Mouse (Mus musculus) spleen, embryonic (tissue): ENCODE results near the gene Barhl2.

Experiments used
- CTCF ChIA-PET: fragments of 350-600 bp; sonication (Branson Sonifier 250); formaldehyde crosslinking; loops from one replicate; lab custom pipeline; 2022; lab: Charles Lee

The Barhl2 gene

DNA sequence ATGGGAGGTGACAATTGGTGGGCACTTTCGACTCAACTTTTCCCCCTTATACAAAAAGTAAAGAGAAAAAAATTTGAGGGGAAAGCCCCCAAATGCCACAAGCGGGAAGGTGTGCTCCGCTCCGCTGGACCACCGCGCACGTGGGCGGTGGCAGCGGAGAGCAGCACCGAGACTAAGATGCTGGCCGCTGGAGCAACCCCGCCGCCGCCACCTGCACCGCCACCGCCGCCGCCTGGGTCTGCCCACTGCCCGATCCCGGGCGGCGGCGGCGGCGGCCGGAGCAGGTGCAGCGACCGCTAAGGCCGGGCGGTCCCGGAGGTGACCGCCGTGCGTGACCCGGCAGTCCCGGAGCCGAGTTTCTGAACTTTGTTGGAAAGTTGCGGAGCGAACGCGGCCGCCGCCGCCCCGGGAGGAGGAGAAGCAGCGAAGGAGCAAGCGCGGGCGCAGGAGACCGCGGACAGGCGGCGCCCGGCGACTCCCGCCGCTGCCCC is at the start of gene Barhl2:
Gene Barhl2 (minus strand): TSS at position 181 of the 491 bp plus-strand sequence.
- CTCF ChIA-PET, result no interaction called here

DNA sequence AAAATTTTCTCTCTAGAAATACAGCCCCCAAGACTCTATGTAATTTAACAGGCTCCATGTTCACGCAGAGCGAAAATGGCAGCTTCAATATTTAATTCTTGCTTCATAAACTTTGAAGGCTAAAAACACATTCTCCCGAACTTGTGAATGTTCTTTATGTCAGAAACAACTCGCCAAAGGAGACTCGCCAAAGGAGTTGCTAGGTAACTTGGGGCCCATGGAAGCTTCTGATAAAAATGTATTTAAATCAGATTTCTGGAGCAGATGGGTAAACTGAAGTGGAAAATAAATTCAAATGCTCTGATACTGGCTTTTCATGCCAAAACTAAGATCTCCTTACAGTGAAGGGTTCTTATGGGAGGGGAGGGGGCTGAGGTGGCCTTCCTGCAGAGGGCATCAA is 48.1 kb upstream of the Barhl2 start:
- CTCF ChIA-PET, result no interaction called here

DNA sequence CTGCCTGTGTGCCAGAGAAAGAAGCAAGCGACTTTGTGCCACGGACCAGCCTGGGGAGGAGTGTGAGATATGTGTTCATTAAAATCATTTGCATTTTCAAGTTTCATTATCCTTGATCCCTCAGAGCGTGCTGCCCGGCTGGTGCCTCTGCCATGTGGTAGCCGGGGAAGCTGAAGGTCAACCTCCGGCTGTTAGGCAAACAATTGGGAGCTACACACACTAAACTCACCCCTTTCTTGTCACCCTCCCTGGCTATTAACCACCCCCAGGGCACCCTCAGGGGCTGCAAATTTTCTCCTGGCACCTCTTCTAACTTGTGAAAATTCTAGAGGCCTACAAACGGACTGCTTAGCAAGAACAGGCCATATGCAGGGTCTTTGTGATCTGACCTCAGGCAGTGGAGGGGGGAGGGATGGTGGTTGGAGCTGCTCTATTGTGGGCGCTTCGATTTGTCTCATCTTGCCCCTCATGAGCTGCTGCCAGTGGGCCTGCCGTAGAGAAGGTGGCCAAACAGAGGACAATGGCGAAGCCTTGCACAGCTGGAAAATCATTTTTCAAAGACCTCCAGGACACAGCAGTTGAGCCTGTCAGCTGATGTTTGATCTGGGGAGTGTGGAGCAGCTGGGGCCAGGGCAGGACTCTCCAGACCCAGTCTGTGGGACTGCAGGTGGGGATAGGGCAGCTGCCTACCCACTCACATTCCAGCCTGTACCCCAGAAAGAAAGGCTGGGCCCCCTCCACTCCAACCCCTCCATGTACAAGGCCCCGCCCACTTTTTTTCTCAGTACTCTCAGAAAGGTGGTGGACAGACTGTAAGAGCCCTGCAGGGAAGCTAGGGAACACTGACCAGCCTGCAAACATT is 44.9 kb upstream of the Barhl2 start:
- CTCF ChIA-PET, result no interaction called here

DNA sequence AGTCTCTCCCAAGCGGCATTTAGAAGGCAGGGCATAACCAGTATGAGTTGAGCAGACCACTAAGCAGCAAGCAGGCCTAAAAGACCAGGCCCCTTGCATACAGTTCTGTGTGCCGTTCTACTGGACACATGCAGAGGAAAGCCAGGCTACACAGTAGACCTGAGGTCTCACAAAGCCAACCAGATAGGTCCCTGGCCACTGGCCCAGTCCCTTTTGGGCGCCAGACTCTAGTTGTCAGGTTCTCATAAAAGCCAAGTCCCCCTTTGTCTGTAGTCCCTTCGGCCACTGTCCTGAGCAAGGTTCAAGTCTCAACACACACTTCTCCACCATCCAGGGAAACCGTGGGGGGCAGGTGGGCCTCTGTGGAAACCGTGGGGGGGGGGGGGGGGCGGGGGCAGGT is 44.3 kb upstream of the Barhl2 start:
- CTCF ChIA-PET, result no interaction called here

DNA sequence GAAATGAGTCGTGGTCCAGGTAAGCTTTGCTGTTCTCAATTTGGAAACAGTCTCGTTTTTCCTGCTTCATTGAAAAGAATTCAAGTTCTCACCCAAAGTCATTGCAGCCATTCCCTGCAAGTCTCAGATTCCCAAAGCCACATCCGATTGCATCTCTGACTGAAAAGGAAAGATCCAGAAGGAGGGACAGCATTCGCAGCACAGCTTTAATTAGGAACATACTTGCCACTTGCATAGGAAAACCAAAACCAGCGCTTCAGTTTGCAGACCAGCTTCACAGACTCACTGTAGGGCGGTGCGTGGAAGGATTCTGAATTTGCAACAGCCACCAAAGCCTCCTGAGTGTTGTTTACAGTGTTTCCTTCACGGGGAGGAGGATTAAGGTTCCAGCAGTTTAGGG is 33.8 kb upstream of the Barhl2 start:
- CTCF ChIA-PET, result no interaction called here

DNA sequence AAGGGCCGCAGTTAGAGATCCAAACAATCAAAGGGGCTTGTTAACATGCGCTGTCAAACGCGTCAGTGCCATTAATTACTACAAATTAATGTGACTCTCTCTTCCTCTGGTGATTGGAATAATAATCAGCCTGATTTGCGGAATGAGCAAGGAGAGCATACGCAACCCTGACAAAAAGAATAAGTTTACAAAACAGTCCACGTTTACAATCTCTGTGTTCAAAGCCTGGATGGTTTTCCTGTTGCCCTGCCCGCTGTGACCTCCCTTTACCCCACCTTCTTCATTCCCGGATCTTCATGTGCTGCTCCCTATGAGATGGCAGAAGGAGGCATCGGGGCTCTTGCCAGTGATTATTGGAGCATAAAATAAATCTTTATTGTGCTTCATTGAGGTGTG is 14.1 kb upstream of the Barhl2 start:
- CTCF ChIA-PET, result no interaction called here

DNA sequence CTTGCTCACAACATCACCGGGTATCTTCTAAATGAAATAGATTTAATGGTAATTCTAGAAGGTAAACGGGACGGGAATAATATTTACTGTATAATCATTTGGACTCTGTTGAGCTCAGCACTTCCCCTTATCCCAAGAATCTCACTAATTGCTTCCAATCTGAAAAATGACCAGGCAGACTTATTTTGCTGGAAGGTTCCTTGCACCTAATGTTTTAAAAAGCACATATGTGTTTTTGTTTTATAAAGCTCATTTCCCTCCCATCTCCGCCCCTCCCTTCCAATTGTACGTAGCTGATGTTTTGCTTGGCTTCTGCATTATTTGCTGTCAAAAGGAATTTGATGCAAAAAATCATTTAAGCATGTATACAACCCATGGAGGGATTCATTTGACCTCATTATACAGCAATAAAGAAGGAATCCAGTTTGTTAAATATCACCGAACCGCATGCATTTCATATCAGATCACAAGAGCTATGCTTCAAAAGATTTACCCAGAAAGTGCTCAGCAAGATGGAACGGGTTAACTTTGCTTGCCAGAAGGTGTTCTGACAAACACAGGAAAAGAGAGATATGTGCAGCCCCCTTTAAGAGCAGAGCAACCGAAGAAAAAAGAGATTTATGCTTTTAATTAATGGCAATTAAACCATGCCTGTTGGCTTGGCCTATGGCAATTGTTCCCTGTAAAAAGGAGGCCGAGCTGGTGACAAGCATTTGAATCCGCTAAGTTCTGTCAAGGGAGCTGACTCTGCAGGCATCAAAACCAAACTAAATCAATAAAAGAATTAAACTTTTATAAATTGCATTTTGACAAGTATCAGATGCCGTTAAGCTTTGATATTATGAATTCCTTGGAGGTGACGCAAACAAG is 13.5 kb upstream of the Barhl2 start:
- CTCF ChIA-PET, result no interaction called here

DNA sequence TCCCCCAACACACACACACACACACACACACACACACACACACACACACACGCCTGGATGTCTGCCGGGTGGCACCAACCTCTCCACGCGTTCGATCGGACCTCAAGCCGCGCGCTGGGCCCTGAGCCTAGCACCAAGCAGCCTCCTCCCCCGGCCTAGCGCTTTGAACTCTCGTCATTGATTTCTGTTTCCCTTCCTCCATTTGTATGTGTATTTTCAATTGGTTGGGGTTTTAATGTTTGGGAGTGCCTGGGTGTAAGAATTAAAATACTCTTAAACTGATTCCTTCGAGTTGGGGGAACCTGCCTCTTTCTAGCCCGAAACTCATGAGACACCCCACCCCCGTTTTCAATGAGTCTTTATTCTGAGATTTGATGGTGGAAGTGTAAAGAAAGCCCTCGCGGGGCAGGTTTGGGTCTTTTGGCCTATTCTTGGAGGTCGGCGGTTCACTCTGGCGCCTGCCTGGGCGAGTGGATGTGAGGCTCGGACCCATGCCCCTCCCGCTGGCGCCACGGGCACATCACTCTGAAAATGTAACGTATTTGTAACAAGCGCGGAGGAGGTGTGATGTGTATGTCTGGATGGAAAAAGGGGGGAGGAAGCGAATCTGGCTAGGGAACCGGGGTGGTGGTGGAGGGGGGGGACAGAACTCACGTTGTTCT is 7.3 kb upstream of the Barhl2 start:
- CTCF ChIA-PET, result no interaction called here

DNA sequence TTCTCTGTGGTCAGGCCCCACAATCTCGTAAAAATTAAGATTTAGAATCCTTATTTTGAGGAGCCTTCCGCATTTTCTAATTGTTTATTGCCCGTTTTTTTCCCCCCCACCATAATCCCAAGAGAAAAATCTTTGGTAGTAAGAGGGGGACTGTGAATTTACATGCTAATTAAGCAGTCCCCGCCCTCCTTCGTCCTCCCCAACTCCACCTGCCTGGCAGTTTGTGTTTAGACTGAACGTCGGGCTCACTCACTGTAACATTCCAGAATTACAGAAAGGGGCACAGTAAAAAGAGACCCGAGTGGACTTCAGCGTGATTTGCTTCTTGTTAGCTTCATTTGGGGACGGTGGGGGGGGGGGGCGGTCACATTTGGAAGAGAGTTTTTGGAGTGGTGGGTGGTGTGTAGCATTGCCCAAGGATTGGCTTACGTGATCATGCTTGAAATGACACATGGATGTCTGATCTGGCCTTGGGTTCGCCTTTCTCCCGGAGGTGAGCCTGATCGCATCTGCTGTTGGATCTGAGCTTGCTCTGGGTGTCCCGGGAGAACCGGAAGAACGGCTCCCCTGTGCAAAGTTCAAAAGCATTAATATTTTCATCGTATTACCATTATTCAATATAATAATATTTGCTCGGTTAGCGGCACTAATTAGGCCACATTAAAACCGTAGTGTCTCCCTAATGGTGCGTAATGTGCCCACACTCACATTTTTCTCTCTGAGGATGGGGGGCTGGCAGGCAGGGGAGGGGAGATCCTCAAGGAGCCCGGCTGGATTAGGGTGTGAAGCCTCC is 6.6 kb upstream of the Barhl2 start:
- CTCF ChIA-PET, result interaction anchor here (0.6 kb wide), 1 partner anchor 1912 kb away, joined by 3 read pairs; no protein-coding TSS in a partner anchor

DNA sequence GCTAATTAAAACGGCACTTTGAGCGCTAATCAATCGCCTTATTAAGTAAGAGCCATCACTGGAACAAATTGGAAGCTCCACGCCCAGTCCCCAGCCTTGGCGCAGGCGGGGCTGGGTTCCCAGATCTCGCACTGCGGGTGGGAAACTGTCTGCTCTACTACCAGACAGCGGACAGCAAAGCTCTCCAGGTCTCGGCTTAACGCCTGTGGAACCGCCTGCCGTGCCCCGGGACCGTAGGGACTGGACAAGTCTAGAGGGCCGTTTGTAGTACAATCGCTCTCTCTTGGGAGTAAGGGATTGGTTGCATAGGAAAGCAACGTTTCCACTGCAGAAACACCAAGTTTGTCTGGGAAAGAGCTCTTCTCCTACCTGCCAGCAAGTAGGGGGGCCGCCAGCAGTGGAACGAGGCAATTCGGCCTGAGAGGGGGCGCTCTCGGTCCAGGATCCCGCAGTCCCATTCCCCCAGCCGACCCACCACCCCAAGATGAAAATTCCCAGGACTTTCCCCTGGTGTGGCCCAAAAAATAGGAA is 5.8 kb upstream of the Barhl2 start:
- CTCF ChIA-PET, result interaction anchor here (0.6 kb wide), 2 partner anchors 994 to 1913 kb away, joined by 3 to 11 read pairs; no protein-coding TSS in a partner anchor

DNA sequence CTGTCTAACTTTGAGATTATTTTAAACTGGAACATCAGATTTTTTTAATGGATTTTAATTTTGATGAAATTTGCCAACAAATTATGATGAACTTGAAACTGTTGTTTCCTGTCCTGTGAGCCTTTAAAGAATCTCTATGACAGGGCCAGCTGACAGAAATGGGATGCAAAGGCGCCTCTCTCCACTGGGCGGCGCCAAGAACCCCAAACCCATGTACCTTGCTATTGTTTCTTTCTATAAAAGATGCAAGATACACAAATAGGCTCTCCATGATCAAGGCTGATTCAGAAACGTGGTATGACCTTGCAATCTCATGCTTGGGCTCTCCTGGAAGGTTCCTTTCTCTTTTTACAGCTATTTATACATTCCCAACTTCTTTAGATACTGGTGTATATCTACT is 3.9 kb upstream of the Barhl2 start:
- CTCF ChIA-PET, result interaction anchor here (0.6 kb wide), 1 partner anchor 11 kb away, joined by 3 read pairs; no protein-coding TSS in a partner anchor

DNA sequence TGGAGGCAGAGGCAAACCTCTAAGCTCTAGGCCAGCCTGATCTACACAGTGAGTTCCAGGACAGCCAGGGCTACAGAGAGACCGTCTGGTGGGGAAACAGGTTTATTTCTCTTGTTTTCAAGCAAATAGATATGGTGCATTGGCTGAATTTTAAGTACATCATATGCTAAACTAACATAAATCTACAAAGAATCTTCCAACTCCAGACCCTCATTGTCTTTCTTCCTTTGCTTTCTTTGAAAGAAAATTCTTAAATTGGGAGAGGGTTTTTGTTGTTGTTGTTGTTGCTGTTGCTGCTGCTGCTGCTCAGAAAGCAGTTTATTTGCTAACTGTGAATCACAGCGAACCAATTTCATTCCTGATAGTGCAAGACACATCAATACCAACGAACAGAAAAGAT is 3.5 kb upstream of the Barhl2 start:
- CTCF ChIA-PET, result interaction anchor here (0.6 kb wide), 1 partner anchor 10 kb away, joined by 3 read pairs; no protein-coding TSS in a partner anchor

DNA sequence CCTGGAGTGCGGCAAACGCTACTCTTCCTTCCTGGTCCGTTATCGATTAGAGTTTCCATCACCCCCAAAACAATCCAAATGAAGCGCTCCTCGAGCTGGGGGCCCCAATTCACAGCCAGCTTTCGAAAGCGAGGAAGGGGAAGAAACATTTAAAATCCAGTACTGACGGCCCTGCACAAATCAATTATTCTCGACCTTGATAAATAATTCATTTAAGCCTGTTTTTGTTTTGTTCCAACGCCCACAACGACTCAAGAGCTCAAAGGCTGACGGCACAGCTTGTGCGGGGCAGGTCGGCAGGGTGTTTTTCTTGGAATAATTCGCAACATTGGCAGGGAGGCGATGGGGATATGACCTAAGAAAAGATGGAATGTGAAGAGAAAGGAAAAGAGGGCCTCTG is 2.6 kb upstream of the Barhl2 start:
- CTCF ChIA-PET, result no interaction called here

DNA sequence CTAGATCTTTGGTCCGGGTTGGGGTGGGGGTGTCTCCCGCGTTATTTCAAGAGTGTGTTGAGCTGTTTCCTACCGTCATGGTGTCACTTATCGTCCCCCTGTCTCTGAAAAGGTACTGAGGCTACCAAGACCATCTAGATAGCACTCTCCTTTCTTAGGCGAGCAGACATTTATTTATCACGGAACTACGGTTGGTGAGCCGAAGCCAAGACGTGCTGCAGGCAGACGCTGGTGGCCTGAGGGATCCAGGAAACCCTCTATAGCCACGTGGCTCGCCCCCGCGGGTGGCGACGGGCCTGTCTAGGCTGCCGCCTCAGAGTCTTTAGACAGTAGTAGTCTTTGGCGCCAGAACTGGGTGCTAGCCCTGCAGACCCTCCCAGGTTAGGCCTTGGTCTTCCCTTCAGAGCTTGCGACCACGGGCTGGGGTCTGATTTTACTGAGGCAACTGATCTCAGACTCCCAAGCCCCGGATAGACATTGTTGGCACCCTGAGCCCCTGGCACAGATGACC is 2.1 kb upstream of the Barhl2 start:
- CTCF ChIA-PET, result no interaction called here

DNA sequence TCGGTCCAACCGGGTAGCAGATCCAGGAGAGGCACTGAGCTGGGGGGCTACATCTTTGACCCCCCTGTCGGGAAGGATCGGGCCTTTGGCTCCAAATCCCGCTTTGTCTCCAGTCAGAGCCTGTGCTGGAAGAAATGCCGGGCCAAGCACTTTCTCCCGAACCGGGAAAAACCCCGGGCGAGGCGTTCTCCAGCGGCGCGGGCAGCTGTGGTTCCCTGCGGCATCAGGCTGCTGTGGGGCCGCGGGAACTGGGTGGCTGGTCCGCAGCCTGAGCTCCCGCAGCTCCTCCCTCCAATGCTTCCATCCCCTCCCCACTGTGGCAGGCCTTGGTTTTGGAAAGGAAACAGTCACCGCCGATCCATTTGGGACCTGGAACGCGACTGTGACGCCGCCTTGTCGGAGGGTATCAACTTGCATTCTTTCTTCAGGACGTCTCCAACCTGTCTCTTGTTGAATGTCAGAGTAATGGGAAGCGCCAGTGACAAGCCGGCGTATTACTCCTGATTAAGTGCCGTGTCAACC is 1.2 kb upstream of the Barhl2 start:
- CTCF ChIA-PET, result no interaction called here

DNA sequence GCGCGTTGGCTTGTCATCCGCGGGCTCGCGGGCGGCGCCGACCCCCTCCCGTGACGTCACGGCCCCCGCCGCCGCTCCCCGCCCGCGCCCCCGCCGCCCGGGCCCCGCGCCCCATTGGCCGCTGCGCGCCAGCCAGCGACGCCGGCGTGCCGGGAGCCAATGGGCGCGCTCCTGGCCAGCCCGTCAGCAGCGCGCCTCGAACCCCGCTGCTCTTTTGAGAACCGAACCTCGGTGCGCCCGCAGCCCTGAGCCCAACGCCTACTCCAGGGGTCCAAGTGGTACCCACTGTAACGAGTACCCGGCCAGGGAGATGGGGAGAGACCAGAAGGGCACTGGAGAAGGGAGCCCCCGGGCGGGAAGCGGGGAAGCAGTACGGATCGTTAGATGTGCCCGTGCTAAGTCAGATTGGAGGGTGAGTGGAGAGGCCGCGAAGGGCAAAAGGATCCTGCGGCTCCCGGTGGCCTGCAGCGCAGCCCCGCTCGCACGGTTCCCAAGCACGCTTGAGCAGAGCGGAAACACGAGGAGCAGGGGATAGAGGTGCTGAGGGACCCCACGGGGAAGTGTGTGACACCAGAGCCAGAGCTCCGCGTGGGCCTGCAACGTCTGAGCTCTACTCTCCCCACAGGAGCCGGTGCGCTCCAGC is 632 bp upstream of the Barhl2 start:
- CTCF ChIA-PET, result no interaction called here

DNA sequence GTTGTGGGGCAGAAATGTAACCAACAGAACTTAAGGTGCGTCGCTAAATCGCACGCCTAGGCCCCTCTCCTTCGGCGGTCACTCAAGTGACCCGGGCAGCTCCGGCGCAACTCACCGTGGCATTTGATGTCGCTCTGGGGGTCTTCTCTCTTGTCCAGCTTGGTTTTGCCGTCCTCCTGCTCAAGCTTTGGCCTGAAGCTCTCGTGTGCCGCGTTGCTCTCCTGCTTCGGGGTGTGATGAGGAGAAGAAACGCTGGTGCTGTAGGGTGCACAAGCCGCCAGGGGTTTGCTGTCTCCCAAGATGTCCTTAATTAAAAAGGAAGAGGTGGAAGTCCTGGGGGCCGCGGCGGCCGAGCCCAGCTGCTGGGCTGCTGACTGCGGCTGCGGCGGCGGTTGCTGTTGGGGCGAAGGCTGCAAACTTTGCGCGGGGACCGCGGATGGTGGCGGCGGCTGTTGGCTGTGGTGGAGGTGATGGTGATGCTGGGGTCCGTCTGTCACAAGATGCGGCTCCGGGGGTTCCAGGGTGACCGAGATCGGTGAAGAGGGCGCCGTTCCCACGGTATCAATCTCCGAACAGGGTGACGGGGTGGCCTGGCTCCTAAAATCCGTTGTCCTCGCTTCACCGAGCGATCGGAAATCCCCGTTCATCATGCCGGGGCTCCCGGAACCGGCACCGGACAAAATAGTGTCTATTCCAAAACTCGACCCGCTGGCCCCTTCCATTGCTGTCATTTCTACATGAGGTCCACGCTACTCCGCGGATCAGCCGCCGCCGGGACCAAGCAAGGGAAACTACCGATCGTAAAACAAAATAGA is 648 bp downstream of the Barhl2 start:
- CTCF ChIA-PET, result no interaction called here

DNA sequence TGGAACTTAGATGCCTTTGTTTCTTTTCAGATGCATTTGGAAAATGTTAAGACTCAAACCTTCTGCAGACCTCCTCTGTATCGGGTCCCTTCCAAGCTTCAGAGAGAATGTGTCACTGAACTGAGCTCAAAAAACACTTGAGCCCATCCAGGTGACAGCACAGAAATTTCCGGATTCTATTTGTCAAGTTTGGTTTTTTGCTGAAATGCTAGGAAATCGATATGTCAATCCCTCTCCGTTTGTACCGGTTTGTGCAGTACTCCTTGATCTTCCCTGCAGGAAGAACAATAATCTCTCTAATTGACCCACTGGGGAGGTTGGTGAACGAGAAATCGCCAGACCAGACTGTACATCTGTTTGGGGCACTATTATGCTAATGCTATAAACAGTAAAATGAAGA is 2.0 kb downstream of the Barhl2 start:
- CTCF ChIA-PET, result no interaction called here
